Mouse (Mus musculus) ovary, postnatal 14 days (tissue): ENCODE measurements at regions not wholly inside any gene's neighbourhood (a gene's known extent, or its start where the extent isn't known, plus 50 kb on each side); places are given as distances from the start of the nearest gene placed in this dataset.

Source experiments
- DNase-seq: peaks from one replicate; pipeline ENCODE4 v3.0.0; 2022; ENCODE audit warnings: low spot score

DNA sequence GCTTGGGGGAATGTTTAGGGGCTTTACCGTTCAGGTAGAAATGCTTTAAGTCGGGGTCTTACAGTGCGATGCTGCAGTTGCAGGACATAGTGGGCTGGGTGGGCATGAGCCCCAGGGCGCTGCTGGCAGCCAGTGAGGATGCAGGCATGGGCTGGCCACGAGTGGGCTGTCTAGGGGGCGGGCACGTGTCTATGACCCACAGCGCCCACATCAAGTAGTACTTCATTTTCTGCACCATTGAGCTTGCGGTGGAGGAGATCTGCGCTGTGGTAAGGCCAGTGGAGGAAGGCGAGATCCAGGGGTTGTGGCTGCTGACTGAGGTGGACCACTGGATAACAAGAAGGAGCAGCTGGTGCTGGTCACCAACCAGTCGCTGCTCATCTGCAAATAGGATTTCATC lies 52.4 kb upstream of the Olfr291 start:
- DNase-seq, result no peak

DNA sequence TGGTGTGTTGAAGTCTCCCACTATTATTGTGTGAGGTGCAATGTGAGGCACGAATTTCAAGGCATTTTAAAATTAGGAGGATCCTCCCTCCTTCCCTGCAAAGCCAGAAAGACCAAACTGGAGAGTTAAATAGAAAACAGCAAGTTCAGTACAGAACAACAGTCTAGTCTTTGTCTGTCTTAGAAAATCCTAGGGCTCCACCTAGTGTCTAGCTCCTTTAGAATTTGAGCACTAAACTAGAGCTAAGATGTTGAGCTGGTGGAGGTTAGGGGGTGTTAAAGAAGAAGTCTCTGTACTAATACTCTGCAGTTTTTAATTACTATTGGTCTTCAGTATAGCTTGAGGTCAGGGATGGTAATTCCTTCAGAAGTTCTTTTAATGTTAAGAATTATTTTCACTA lies 58.7 kb upstream of the Olfr291 start:
- peak; percentile 6 for DNase-seq

DNA sequence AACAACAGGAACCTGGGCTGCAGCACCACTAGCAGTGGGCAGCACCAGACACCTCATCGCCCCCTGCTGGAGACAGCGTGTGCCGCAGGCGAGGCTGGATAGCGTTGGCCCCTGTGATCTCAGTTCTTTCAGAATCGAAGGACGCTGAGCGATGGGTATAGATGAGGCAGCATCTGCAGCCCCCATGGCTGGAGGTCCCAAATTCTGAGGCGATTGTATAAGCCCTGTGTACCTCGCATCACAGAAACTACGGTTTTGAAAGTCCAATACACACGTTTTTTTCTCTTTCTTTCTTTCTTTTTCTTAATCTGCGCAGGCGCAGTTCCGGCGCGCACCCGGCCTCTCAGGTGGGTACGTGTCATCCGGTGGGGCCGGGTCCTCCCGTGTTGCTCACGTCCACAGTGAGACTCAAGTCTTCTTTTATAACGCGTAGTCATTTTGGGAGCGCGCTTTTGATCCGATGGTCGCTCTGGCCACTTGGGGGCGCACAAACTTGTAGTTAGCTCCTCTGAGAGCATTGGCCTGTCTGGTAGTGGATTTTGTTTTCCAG lies 74.0 kb upstream of the Olfr291 start:
- peak; percentile 82 for DNase-seq

DNA sequence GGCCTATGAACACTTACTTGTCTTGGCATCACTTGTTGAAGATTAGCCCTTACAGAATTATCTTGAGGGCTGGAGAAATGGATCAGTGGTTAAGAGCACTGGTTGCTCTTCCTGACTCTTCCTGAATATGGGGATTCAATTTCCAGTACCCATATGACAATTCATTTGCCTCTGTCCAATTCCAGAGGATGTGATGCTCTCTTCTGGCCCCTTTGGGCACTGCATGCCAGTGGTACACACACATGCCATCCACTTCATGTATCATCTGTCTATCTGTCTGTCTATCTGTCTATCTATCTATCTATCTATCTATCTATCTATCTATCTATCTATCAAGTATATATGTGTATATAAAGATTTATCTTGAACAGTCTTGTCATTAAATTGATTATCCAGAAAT lies 75.7 kb upstream of the Olfr291 start:
- no peak for DNase-seq

DNA sequence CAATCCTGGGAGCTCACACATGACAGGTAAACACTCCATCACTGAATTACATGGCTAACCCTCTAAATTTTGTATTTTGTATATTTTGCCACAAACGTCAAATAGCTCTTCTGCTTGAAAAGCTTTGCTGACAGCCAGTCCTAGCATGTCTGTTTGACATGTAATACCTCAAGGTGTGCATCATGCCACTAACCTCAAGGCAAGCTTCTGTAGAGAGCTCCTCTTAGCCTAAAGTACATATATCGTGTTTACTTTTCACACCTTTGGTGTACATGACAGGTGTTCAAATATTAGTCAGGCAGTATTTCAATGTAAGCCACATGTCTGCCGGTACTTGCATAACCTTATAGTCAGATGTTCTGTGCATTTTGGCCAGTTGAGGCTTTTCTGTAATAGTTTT lies 66.5 kb upstream of the Zfand6 start:
- DNase-seq, result no peak

DNA sequence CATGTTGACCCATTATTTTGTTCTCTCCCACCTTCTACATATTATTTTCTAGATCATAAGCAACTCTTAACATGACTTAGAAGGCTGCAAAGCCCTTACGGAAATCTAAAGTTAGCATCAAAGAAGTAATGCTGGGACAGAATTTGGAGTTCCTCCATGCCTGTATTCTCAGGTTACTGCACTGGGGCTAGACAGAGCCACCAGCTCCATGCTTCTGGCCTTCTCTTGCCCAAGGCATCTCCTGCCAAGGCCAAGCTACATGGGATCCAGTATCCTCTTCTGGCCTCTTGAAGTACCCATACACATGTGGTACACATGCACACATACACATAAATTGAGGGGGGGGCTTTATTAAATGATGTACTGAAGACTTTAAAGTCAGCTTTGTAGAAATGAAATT lies 63.6 kb upstream of the Zfand6 start:
- DNase-seq, result no peak

DNA sequence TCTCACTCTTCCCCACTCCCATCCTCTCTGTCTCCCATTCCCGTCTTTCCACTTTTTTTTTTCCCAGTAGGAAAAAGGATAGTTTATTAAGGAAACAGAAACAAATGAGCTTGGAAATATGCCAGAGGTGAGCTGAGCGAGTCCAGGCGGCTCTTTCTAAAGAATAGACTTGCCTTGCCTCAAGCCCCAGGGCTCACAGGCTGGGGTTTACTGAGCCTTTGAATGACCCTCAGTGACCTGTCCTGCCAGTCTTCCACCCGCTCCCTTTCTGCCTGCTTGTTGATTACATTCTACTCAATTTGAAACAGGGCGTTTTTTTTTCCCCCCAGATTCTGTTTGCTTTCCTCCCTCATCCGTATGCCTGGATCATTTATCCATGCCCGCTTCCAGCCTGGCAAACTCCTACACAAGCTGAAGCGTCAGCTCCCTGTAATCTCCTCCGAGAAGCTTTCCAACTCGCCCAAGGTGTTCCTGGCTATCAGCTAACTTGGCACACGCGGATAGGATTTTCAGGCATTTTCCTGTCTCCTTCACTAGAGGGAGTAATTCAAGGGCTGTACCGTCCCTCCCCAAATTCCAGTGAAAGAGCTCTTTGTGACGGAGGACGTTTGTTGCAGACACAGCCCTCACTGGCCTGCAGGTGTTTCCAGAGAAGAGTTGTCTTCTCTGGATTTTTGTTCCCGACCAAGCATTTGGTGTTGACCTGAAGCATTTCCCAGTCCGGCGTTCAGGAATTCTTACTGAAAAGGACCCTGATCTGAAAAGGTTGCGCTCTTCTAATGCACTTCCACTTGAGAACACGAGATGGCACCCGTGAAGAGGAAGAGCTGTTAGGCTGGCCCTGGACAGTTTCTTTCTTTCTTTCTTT lies 59.9 kb upstream of the Zfand6 start:
- peak; percentile 43 for DNase-seq

DNA sequence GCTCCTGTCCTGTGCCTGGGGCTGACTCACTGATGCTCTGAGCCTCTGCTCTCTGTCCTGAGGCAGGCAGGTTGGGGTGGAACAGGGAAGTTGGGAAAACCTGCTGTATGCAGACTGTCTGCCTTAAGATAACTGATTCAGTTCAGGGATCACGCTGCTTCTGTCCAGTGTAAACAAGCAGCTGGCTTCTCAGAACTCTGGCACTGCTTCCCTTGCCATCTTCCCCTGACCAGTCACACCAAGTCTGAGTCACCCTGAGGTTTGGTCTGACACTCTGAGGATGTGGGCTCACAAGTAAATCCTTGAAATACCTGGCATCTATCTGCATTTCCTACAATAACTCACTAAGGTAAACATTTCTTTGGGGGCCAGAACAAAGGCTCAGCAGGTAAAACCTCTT lies 58.1 kb upstream of the Zfand6 start:
- no peak for DNase-seq

DNA sequence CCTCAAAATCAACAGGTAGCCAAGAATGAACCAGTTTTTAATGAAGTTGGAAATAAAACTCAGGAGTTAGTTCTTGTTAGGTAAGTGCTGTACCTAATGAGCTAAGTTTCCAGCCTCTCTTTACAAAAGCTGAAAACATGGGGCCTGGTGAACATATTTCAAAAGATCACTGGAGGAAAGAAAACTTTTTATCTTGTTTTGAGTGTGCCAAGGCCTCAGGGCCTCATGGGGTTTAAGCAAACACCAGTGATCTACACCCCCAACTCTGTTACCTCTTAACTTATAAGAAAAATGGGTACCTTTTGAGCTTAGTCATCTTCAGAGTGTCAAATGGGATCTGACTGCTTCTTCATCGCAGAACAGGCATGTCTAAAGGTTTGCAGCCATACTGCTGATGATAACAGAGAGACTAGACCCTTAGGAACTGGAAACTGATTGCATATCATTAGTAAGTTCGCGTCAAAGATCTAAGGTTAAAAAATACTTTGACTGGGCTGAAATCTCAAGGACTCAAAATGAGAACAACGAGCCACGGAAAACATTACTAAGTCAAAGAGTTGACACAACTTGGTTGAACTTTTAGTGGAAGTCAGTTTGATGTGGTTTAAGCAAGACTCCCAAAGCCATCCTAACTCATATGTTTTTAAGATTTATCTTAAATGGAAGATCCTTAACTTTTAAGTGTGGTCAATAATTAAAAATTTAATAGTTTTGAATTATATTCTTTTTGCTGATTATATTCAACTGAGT lies 54.7 kb upstream of the Zfand6 start:
- DNase-seq, result no peak

DNA sequence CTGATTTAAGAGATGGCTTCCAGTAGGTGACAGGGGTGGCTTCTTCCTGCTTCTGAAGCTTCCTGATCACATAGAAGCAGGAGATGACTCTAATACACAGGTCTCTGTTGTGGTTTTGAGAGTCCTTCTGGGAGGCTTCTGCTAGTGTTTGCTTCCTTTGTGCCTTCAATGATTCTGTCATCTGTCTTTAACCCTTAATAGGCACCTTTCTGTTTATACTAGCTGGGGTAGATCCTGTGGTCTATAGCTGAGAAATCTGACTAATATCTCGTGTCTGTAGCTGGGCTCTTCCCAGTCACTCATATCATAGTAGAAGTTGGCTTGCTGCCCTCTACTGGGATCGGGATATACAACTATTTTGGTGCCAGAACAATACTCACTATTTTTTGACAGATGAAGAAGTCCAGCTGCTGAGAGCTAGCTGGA lies 50.2 kb upstream of the Zfand6 start:
- no peak for DNase-seq
